ENCODE assay signal across 11 mouse cellular contexts in genomic region chr17:35696691-35697090, GRCm38 (mm10). TPM values are rescaled to one million over a fixed set of nuclear protein-coding genes. Genes with fewer than 3 reads are reported as not detected.
DNase-seq lines count a peak whose midpoint lies in the region; ATAC-seq and TF ChIP-seq lines count a peak whose summit lies in the region.
"Had no signal": no experiment of that assay in that cellular context is flagged by ENCODE, and none has a peak within 500 bp of the region (broad histone marks: within the 10 kb centered on the region; RNA-seq: fewer than 3 reads in every experiment).

No protein-coding gene starts in this region.

- peak overlapping the region; percentile 58 for H3K4me2 ChIP-seq in intestine, embryonic 14.5 days (ENCODE audit: low read length)

- peak overlapping the region; percentile 97 for H3K27ac ChIP-seq in layer of hippocampus, adult 2 months
- H3K27ac ChIP-seq in forebrain, embryonic 10.5 days = peak overlapping the region; percentile 99
- H3K27ac ChIP-seq in intestine, embryonic 14.5 days (ENCODE audit: low read depth) = no peak overlapping the region
- peak overlapping the region; percentile 35; the same call in 1 of the 2 replicates for H3K27ac ChIP-seq in olfactory bulb, adult 2 months (ENCODE audit: insufficient read depth, low read depth, low read length)

- peaks cover 63% of the 10 kb centered on the region for H3K36me3 ChIP-seq in forebrain, embryonic 10.5 days (replicated peaks)
- peaks cover 28% of the 10 kb centered on the region for H3K36me3 ChIP-seq in intestine, embryonic 14.5 days (ENCODE audit: control insufficient read depth, insufficient read depth, low read length)

- H3K9ac ChIP-seq in intestine, embryonic 14.5 days (ENCODE audit: low read length) = no peak overlapping the region

- 73% methylated on average over 6 of the region's 6 CpGs for WGBS in forebrain, embryonic 10.5 days
- 33% methylated on average over 6 of the region's 6 CpGs for WGBS in intestine, embryonic 14.5 days
- WGBS in olfactory bulb, adult 2 months = 28% methylated on average over 6 of the region's 6 CpGs

- peaks cover 51% of the 10 kb centered on the region for H3K4me1 ChIP-seq in forebrain, embryonic 10.5 days
- H3K4me1 ChIP-seq in intestine, embryonic 14.5 days (replicated peaks; ENCODE audit: control insufficient read depth, insufficient read depth, low read length) = peaks cover 27% of the 10 kb centered on the region
- H3K4me1 ChIP-seq in olfactory bulb, adult 2 months (ENCODE audit: control insufficient read depth, insufficient read depth, low read length) = peaks cover 34% of the 10 kb centered on the region

- DNase-seq in layer of hippocampus, adult 2 months (ENCODE audit: low spot score in 2 of 2) = no peak
- no peak for DNase-seq in layer of hippocampus, postnatal 36 days
- no peak for DNase-seq in forebrain, embryonic 10.5 days (ENCODE audit: extremely low spot score, low spot score)
- DNase-seq in intestine, embryonic 14.5 days (ENCODE audit: low spot score) = no peak
- DNase-seq in thymus, postnatal 14 days = no peak
- DNase-seq in frontal cortex, postnatal 10 days (ENCODE audit: low spot score in 2 of 2) = no peak
- DNase-seq: gastrocnemius, postnatal 14 days; right cerebral cortex, postnatal 4 days had no signal

- TF ChIP-seq POLR2A in olfactory bulb, adult 2 months (IDR thresholded peaks at IDR 0.05; ENCODE audit: insufficient read depth, low read depth, low read length) = no peak

- no peak for ATAC-seq in intestine, embryonic 14.5 days (replicated peaks; ENCODE audit: low FRiP score, low TSS enrichment, low read depth)

- no peak for TF ChIP-seq CTCF in layer of hippocampus, adult 2 months (conservative IDR thresholded peaks at IDR 0.05)
- TF ChIP-seq CTCF in olfactory bulb, adult 2 months (IDR thresholded peaks at IDR 0.05; ENCODE audit: insufficient read depth, low read depth, low read length) = no peak

- H3K9me3 ChIP-seq in forebrain, embryonic 10.5 days = peaks cover 10% of the 10 kb centered on the region
- peaks cover 4% of the 10 kb centered on the region; the same call in 1 of the 2 replicates for H3K9me3 ChIP-seq in intestine, embryonic 14.5 days (ENCODE audit: control insufficient read depth, low read length)

- peak overlapping the region; percentile 46 for H3K4me3 ChIP-seq in layer of hippocampus, adult 2 months
- H3K4me3 ChIP-seq in forebrain, embryonic 10.5 days = peak overlapping the region; percentile 64
- H3K4me3 ChIP-seq in intestine, embryonic 14.5 days (ENCODE audit: low read depth, low read length) = peak overlapping the region; percentile 31; the same call in 1 of the 2 replicates
- peak overlapping the region; percentile 53; the same call in 1 of the 2 replicates for H3K4me3 ChIP-seq in olfactory bulb, adult 2 months (ENCODE audit: insufficient read depth, low read depth, low read length)

- peaks cover 38% of the 10 kb centered on the region for H3K27me3 ChIP-seq in forebrain, embryonic 10.5 days (ENCODE audit: poor library complexity, severe bottlenecking)
- H3K27me3 ChIP-seq in intestine, embryonic 14.5 days (replicated peaks; ENCODE audit: control insufficient read depth, insufficient read depth, low read length) = no peaks in the 10 kb centered on the region

RNA-seq across cellular contexts. Expression of gene Ddr1, which starts 7.7 kb away (rescaled TPM):
- total RNA-seq in layer of hippocampus, adult 2 months (2021) = 10 to 100 TPM; 54.3 to 61.0 TPM
- total RNA-seq in layer of hippocampus, postnatal 36 days (2021) = 10 to 100 TPM; 62.7 to 63.9 TPM
- 105 and 112 TPM in 2 replicates for polyA plus RNA-seq in forebrain, embryonic 10.5 days (2016; fragmentation: Nextera tagmentation; extraction: Ambion mirVana)
- polyA plus RNA-seq in intestine, embryonic 14.5 days (2014; fragmentation: Nextera tagmentation; extraction: Ambion mirVana) = 44.6 and 45.1 TPM in 2 replicates
- polyA plus RNA-seq in olfactory bulb, adult 2 months (2012; ENCODE audit: insufficient read depth, insufficient read length, low replicate concordance, missing spikeins) = not detected in 2 replicates

RNA-seq across cellular contexts. Expression of gene Gtf2h4, which starts 23.2 kb away (rescaled TPM):
- 10 to 100 TPM; 29.9 to 35.3 TPM for total RNA-seq in layer of hippocampus, adult 2 months (2021)
- 10 to 100 TPM; 31.1 to 32.1 TPM for total RNA-seq in layer of hippocampus, postnatal 36 days (2021)
- polyA plus RNA-seq in forebrain, embryonic 10.5 days (2016; fragmentation: Nextera tagmentation; extraction: Ambion mirVana) = 59.3 and 62.3 TPM in 2 replicates
- 47.2 and 49.9 TPM in 2 replicates for polyA plus RNA-seq in intestine, embryonic 14.5 days (2014; fragmentation: Nextera tagmentation; extraction: Ambion mirVana)
- polyA plus RNA-seq in olfactory bulb, adult 2 months (2012; ENCODE audit: insufficient read depth, insufficient read length, low replicate concordance, missing spikeins) = not detected in 2 replicates

RNA-seq across cellular contexts. Expression of gene Vars2, which starts 29.3 kb away (rescaled TPM):
- 10 to 100 TPM; 32.4 to 47.3 TPM for total RNA-seq in layer of hippocampus, adult 2 months (2021)
- 10 to 100 TPM; 41.8 to 43.4 TPM for total RNA-seq in layer of hippocampus, postnatal 36 days (2021)
- 19.3 and 20.2 TPM in 2 replicates for polyA plus RNA-seq in forebrain, embryonic 10.5 days (2016; fragmentation: Nextera tagmentation; extraction: Ambion mirVana)
- polyA plus RNA-seq in intestine, embryonic 14.5 days (2014; fragmentation: Nextera tagmentation; extraction: Ambion mirVana) = 16.0 and 18.1 TPM in 2 replicates
- polyA plus RNA-seq in olfactory bulb, adult 2 months (2012; ENCODE audit: insufficient read depth, insufficient read length, low replicate concordance, missing spikeins) = not detected in 2 replicates

RNA-seq across cellular contexts. Expression of gene Mucl3, which starts 53.2 kb away (rescaled TPM):
- total RNA-seq in layer of hippocampus, adult 2 months (2021) = not detected
- not detected for total RNA-seq in layer of hippocampus, postnatal 36 days (2021)
- polyA plus RNA-seq in forebrain, embryonic 10.5 days (2016; fragmentation: Nextera tagmentation; extraction: Ambion mirVana) = 0.12 and 0.14 TPM in 2 replicates
- 0.39 and 0.77 TPM in 2 replicates for polyA plus RNA-seq in intestine, embryonic 14.5 days (2014; fragmentation: Nextera tagmentation; extraction: Ambion mirVana)
- not detected in 2 replicates for polyA plus RNA-seq in olfactory bulb, adult 2 months (2012; ENCODE audit: insufficient read depth, insufficient read length, low replicate concordance, missing spikeins)
- total RNA-seq: gastrocnemius, postnatal 14 days; layer of hippocampus, postnatal 14 days; megakaryocyte, adult 5-6 weeks had no signal

Comparison
In these comparisons a context has a peak if more than half of its experiments do, and no peak if none do; other contexts are left out.
1. RNA of gene Gtf2h4, which starts 23.2 kb away (polyA plus RNA-seq): 59.3 to 62.3 TPM in forebrain, embryonic 10.5 days and 47.2 to 49.9 TPM in intestine, embryonic 14.5 days; not detected in olfactory bulb, adult 2 months; every median in the first group is over 10 times any median in the second.
2. RNA of gene Vars2, which starts 29.3 kb away (polyA plus RNA-seq): 19.3 to 20.2 TPM in forebrain, embryonic 10.5 days and 16.0 to 18.1 TPM in intestine, embryonic 14.5 days; not detected in olfactory bulb, adult 2 months; every median in the first group is over 10 times any median in the second.
3. Peak in every context shown above with its lines, with median percentiles within 50 percentile points of each other: H3K4me3 ChIP-seq.